Mouse (Mus musculus): ENCODE measurements at regions not wholly inside any gene's neighbourhood (a gene's known extent, or its start where the extent isn't known, plus 50 kb on each side); places are given as distances from the start of the nearest gene placed in this dataset.

DNA sequence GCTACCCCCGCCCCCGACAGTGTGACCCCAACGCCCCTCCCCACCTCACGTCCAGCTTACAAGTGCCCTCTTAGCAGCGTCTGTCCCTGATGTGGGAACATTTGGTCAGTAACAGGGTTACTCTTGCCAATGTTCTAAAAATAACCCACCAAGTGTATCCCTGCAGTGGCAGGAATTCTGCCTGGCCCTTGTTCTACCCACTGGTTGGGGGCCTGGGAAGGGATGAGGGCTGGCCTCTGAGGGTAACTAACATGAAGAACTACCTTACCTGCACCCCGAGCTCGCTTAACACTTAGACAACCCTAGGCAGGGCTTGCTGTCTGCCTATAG lies 56.9 kb upstream of the Casz1 start:
- TF ChIP-seq CTCF (conservative IDR thresholded peaks at IDR 0.05; ENCODE audit: insufficient read depth, insufficient read length, low read depth, low read length) = no peak
- TF ChIP-seq POLR2A (IDR thresholded peaks at IDR 0.05; ENCODE audit: low read depth, low read length) = no peak

All from kidney, adult 2 months (tissue).